Mouse (Mus musculus) macrophage (primary cell): ENCODE data around the gene March1. TPM values are rescaled to one million over a fixed set of nuclear protein-coding genes. Genes with fewer than 3 reads are reported as not detected.

ENCODE experiments used
- H3K27ac ChIP-seq: fragments of 350-480 bp; formaldehyde crosslinking; 2 replicates; pipeline ENCODE4 v1.9.0; 2021
- H3K36me3 ChIP-seq: fragments of 350-480 bp; formaldehyde crosslinking; 2 replicates; pipeline ENCODE4 v1.9.0; 2021; ENCODE audit errors: inconsistent target
- H3K4me3 ChIP-seq: fragments of 350-480 bp; formaldehyde crosslinking; 2 replicates; pipeline ENCODE4 v1.9.0; 2021; ENCODE audit errors: inconsistent target
- H3K79me2 ChIP-seq: fragments of 350-480 bp; formaldehyde crosslinking; 2 replicates; pipeline ENCODE4 v1.9.0; 2021; ENCODE audit errors: inconsistent target
- WGBS: methylation state at CpG from one replicate; pipeline ENCODE4 v1.1.7; 2026; ENCODE audit warnings: inconsistent platforms; ENCODE audit not compliant: missing documents; 5-methylcytosine and 5-hydroxymethylcytosine counted together
- polyA plus RNA-seq: library from polyadenylated mRNA; stranded (reverse); fragments of 250-400 nt; gene quantifications from 3 replicates; pipeline ENCODE4 v1.2.4, GENCODE M21; 2018; ENCODE audit warnings: inconsistent platforms
- total RNA-seq, 78 experiments: library from RNA; depleted of rRNA; stranded (reverse); fragments of 250-400 nt; gene quantifications; 1 replicate in 9 of 78; 2 replicates in 24 of 78; 3 replicates in 43 of 78; 4 replicates in 2 of 78; pipeline ENCODE4 v1.2.4; 2018; ENCODE audit warnings: inconsistent platforms in 56 of 78

Gene March1
- total RNA-seq (2018; cell fraction: chromatin; rRNA removed), result 10 to 100 TPM in 22 of 26 experiments, 1 to 10 TPM in 4; 5.0 to 87.9 (median 46.6) TPM
- 100 to 1,000 TPM in 16 of 26 experiments, 10 to 100 TPM in 10; 48.1 to 166 (median 103) TPM for total RNA-seq (2018; cell fraction: cytosol; rRNA removed)
- 100 to 1,000 TPM in 5 of 26 experiments, 10 to 100 TPM in 21; 22.8 to 134 (median 66.3) TPM for total RNA-seq (2018; cell fraction: nucleus; rRNA removed)
- polyA plus RNA-seq, result 31.6 to 80.6 TPM (median 79.1 TPM) in 3 replicates

DNA sequence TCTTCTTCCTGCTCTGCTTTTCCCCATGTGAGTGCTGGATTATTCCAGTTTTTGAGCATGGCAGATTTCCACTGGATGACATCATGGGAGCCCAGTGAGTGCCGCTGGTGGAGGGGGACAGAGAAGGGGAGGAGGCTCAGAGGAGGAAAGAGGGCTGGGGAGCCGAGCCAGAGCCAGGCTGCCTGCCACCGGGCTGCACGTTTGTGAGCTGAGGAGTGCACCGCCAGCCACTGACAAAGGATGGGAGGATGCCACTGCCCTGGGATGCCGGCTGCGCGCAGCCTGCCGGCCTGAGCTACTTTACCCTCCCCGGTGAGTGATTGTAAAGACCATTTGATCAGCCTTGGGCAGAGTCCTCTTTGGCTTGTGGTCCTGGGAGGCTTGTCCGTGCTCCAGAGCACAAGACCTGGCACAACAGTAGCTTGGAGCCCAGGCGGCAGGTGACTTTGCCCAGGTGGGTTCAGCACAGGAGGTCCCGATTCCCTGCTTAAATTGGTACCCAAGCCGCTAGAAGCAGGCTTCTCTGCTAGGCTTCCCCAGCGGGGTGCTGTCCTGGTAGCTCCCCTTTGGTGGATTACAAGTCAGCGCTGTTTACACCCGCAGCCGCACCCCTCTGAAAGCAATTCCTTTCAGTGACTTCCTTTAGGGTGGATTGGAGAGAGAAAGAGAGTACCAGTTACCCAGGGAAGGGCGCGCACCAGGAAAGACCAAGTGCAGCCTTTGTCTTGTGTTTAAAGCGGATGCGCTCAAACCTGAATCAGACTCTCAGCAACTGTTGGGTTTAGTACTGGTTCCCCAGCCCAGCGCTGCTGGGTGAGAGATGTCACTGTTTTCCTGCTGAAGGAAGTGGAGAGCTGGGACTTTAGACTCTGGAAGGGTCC, at the start of gene March1:
Gene March1, plus strand, starts transcription at position 30 of the 881 bp plus-strand sequence.
- Histone ChIP-seq H3K4me3 (no peak within 1 kb of the TSS), H3K79me2 (no peaks in the 10 kb centered on the region), H3K36me3 (no peaks in the 10 kb centered on the region), H3K27ac (no peak within 1 kb of the TSS)
- 7% methylated on average over 23 of the region's 23 CpGs for WGBS

- H3K4me3 ChIP-seq, result no peak overlapping the region
- H3K79me2 ChIP-seq, result no peaks in the 10 kb centered on the region
- 33% methylated on average over 1 of the region's 1 CpGs for WGBS
- H3K36me3 ChIP-seq, result no peaks in the 10 kb centered on the region
- H3K27ac ChIP-seq, result no peak overlapping the region
Measured at GRCm38 (mm10) chr8:65586909-65587308, 30.8 kb upstream of the March1 start.

DNA sequence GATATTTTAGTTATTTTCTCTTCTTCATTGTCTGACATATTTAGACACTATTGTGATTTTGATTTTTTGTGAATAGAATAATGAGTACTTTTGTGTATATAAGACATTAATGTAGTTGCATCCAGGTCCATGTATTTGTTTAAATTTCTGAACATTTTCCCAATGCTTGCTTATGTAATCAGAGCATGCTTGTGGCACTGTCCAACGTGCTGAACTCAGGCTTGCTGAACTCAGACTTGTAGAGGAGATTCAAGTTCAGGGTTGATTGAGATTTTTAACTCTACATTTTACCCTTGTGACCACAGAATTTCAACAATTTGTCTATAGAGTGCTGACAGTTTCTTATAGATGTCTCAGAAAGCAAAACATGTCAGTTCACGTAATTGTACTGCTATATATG, 14.5 kb upstream of the March1 start:
- Histone ChIP-seq H3K27ac (no peak overlapping the region), H3K4me3 (no peak overlapping the region), H3K79me2 (no peaks in the 10 kb centered on the region), H3K36me3 (no peaks in the 10 kb centered on the region)
- 42% methylated on average over 2 of the region's 2 CpGs for WGBS

DNA sequence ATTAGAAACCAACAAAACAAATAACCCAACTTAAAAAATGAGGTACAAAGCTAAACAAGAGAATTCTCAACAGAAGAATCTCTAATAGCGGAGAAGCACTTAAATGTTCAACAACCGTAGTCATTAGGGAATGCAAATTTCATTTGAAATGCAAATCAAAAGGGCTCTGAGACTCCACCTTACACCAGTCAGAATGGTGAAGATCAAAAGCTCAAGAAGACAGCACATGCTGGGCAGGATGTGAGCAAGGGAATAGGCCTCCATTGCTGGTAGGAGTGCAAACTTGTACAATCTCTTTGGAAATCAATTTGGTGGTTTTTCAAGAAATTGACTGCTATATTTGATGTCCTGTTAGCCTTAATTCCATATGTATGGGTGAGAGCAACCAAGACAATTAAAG, 8.2 kb upstream of the March1 start:
- Histone ChIP-seq H3K79me2 (no peaks in the 10 kb centered on the region), H3K36me3 (no peaks in the 10 kb centered on the region), H3K27ac (no peak overlapping the region), H3K4me3 (no peak overlapping the region)
- 71% methylated on average over 2 of the region's 2 CpGs for WGBS

GRCm38 (mm10) chr8:65618966-65619365, 1.3 kb downstream of the March1 start:
- Histone ChIP-seq H3K79me2 (no peaks in the 10 kb centered on the region), H3K27ac (no peak overlapping the region), H3K36me3 (no peaks in the 10 kb centered on the region), H3K4me3 (no peak overlapping the region)
- WGBS, result 32% methylated on average over 7 of the region's 7 CpGs

DNA sequence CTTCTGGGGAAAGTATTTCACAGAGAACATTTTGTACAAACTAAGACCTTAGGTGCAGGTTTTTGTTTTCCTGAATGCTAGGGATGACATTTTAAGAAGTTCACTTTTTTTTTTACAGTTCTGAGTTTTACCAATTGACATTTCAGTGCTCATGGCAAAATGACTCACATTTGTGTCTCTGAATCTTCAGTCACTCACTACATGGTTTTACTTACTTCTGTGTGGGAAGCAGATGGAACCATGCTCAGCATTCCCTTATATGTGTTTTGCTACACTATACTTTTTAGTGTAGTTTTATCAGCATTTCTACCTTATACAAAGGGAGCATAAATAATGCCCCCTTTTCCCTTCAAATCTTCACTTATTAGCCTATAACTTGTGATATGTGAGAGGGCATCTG, 27.2 kb downstream of the March1 start:
- Histone ChIP-seq H3K4me3 (no peak overlapping the region), H3K79me2 (no peaks in the 10 kb centered on the region)

GRCm38 (mm10) chr8:65645502-65645901, 27.8 kb downstream of the March1 start:
- 75% methylated on average over 1 of the region's 1 CpGs for WGBS
- H3K4me3 ChIP-seq, result no peak overlapping the region
- H3K36me3 ChIP-seq, result no peaks in the 10 kb centered on the region
- H3K79me2 ChIP-seq, result no peaks in the 10 kb centered on the region
- no peak overlapping the region for H3K27ac ChIP-seq

More for the DNA sequence above, 27.2 kb downstream of the March1 start:
- Histone ChIP-seq H3K27ac (no peak overlapping the region), H3K36me3 (no peaks in the 10 kb centered on the region)

- Histone ChIP-seq H3K4me3 (no peak overlapping the region), H3K36me3 (no peaks in the 10 kb centered on the region), H3K27ac (no peak overlapping the region), H3K79me2 (no peaks in the 10 kb centered on the region)
- WGBS, result 63% methylated on average over 1 of the region's 1 CpGs
Measured at GRCm38 (mm10) chr8:65645945-65646344, 28.2 kb downstream of the March1 start.

DNA sequence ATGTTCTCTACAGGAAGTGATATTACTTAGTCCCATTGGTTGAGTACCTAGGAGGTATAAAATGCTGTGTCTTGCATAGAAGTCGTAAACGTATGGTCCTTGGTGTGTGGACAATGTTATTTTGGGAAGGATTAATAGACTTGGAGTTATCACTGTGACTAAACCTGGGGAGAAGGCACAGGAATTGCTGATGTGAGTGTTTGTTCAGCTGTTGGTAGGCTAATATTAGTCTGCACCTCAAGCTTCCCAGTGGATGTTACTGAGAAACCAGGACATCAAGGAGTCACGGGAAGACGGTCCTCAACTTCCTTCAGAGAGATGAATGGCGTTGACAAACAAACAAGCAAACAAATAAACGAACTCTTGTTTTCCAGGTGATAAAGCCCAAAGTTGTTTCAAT, 38.2 kb downstream of the March1 start:
- Histone ChIP-seq H3K36me3 (no peaks in the 10 kb centered on the region), H3K27ac (no peak overlapping the region), H3K4me3 (no peak overlapping the region), H3K79me2 (no peaks in the 10 kb centered on the region)
- WGBS, result 65% methylated on average over 6 of the region's 6 CpGs

DNA sequence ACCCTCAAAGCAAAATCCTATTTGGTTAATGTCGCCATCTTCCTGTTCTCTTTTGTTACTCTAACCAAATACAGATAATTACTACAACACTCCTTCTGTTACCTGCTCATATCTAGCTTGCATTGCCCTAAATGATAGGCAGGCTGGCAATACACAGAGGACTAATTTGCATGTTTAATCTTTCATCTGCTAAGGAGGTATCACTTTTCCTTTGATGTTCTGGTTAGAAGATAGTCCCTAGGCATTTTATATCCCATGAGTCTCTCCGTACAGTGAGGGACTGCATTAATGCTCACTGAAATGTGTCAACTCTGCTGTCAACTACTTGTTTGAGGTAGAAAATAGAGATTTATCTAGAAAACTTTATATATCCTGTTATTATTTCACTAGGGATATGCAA, 44.2 kb downstream of the March1 start:
- WGBS, result 85% methylated on average over 2 of the region's 2 CpGs
- H3K27ac ChIP-seq, result no peak overlapping the region

DNA sequence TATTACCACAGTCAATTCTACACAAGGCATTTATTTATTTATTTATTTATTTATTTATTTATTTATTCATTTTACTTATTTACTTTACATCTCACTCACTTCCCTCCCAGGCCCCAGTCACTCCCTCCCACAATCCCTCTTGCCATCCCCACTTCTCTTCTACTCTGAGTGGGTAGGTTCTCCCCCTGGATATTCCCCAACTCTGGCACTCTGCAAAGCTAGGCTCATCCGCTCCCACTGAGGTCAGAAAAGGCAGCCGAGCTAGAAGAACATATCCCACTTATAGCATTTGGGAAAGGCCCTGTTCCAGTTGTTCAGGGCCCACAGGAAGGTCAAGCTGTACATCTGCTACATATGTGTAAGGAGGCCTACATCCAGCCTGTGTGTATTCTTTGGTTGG, 48.1 kb downstream of the March1 start:
- Histone ChIP-seq H3K27ac (no peak overlapping the region), H3K79me2 (no peaks in the 10 kb centered on the region), H3K4me3 (no peak overlapping the region), H3K36me3 (no peaks in the 10 kb centered on the region)
- 83% methylated on average over 2 of the region's 2 CpGs for WGBS

More for the DNA sequence above, 44.2 kb downstream of the March1 start:
- H3K4me3 ChIP-seq, result no peak overlapping the region
- no peaks in the 10 kb centered on the region for H3K79me2 ChIP-seq
- no peaks in the 10 kb centered on the region for H3K36me3 ChIP-seq

DNA sequence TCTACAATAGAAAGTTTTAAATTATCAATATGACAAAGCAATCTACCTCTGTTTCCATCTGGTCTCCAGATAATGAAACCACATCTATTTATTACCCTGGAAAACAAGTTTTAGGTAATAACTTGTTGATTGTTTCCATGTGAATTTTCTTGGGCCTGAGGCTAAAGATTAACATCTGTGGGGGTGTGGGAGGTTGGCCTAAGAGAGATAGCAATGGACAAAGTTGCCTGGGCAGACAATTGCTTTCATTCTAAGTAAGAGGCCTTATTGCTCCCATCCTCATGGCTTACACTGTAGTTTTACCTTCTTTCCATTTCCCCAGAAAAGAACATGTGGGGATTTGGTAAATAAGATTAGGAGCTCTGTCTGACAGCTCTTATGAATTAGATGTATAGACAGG, 125.4 kb downstream of the March1 start:
- no peak overlapping the region for H3K27ac ChIP-seq
- H3K79me2 ChIP-seq, result no peaks in the 10 kb centered on the region

DNA sequence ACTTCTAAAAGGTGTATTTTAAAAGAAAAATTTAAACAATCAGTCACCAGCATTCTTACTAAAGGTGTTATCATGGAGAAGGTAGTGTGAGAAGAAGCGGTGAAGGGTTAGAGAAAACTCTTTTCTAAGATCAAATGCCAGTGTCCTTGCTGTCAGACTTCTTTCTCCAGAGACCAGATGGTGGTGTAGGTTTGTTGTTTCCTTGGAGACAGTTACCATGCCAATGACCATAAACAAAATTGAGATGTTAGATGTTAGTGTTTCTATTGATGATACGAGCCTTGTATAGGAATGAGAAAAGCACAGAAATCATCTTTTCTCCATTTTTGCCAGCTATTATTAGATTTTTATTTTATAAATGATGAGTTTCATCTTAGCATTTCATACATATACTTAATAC, 158.1 kb downstream of the March1 start:
- H3K4me3 ChIP-seq, result no peak overlapping the region
- WGBS, result 100% methylated on average over 2 of the region's 2 CpGs
- no peaks in the 10 kb centered on the region for H3K79me2 ChIP-seq
- no peak overlapping the region for H3K27ac ChIP-seq
- no peaks in the 10 kb centered on the region for H3K36me3 ChIP-seq

More for the DNA sequence above, 125.4 kb downstream of the March1 start:
- Histone ChIP-seq H3K4me3 (no peak overlapping the region), H3K36me3 (no peaks in the 10 kb centered on the region)

- 70% methylated on average over 5 of the region's 5 CpGs for WGBS
- Histone ChIP-seq H3K79me2 (no peaks in the 10 kb centered on the region), H3K27ac (no peak overlapping the region), H3K36me3 (no peaks in the 10 kb centered on the region), H3K4me3 (no peak overlapping the region)
Measured at GRCm38 (mm10) chr8:65781156-65781555, 163.5 kb downstream of the March1 start.

- Histone ChIP-seq H3K4me3 (no peak overlapping the region), H3K79me2 (no peaks in the 10 kb centered on the region), H3K36me3 (no peaks in the 10 kb centered on the region), H3K27ac (no peak overlapping the region)
- 85% methylated on average over 2 of the region's 2 CpGs for WGBS
Measured at GRCm38 (mm10) chr8:65812971-65813370, 195.3 kb downstream of the March1 start.
